ENCODE assay signal across 8 mouse cellular contexts in genomic region chr9:69397760-69398452, GRCm38 (mm10). TPM values are rescaled to one million over a fixed set of nuclear protein-coding genes. Genes with fewer than 3 reads are reported as not detected.
DNase-seq lines count a peak whose midpoint lies in the region; ATAC-seq and TF ChIP-seq lines count a peak whose summit lies in the region.

TSS of gene Ice2 (plus strand) at chr9:69397906.

- H3K27me3 ChIP-seq in MEL (ENCODE audit: control insufficient read depth in 1 of 2, insufficient read depth in 2 of 2, low read length in 2 of 2), result no peaks in the 10 kb centered on the region
- H3K27me3 ChIP-seq in forebrain, postnatal 0 days (ENCODE audit: insufficient read depth, low read length), result no peaks in the 10 kb centered on the region
- H3K27me3 ChIP-seq in lung, embryonic 16.5 days (ENCODE audit: control insufficient read depth, insufficient read depth, low read depth, low read length), result no peaks in the 10 kb centered on the region

- peak in 1 of 2 experiments; percentile 88; a peak in 2 of 4 replicates for TF ChIP-seq POLR2A in MEL (IDR thresholded peaks at IDR 0.05; ENCODE audit: control insufficient read depth in 1 of 2, insufficient read depth in 1 of 2, low read depth in 1 of 2, low read length in 2 of 2, poor library complexity in 1 of 2)

- no peak for TF ChIP-seq RAD21 in MEL (IDR thresholded peaks at IDR 0.05; ENCODE audit: low read depth, low read length)

- under 1% methylated on average over 52 of the region's 53 CpGs for WGBS in forebrain, postnatal 0 days
- WGBS in lung, embryonic 16.5 days, result under 1% methylated on average over 53 of the region's 53 CpGs

- H3K4me2 ChIP-seq in forebrain, postnatal 0 days (ENCODE audit: low read depth), result peak within 1 kb of the TSS; percentile 92
- H3K4me2 ChIP-seq in lung, embryonic 16.5 days (ENCODE audit: low read depth, low read length), result peak within 1 kb of the TSS; percentile 63

- H3K4me3 ChIP-seq in MEL (ENCODE audit: control insufficient read depth in 1 of 2, insufficient read depth in 1 of 2, low read depth in 2 of 2, low read length in 2 of 2), result peak within 1 kb of the TSS; percentile 81 to 92
- peak within 1 kb of the TSS; percentile 66 for H3K4me3 ChIP-seq in forebrain, postnatal 0 days (ENCODE audit: low read depth, low read length)
- peak within 1 kb of the TSS; percentile 81 for H3K4me3 ChIP-seq in lung, embryonic 16.5 days (ENCODE audit: low read length)

- peaks cover 4 to 5% of the 10 kb centered on the region in 2 experiments; a peak in 3 of 4 replicates for H3K4me1 ChIP-seq in MEL (ENCODE audit: control insufficient read depth in 1 of 2, insufficient read depth in 2 of 2, low read length in 2 of 2)
- H3K4me1 ChIP-seq in forebrain, postnatal 0 days (ENCODE audit: insufficient read depth), result peaks cover 5% of the 10 kb centered on the region; the same call in 1 of the 2 replicates
- H3K4me1 ChIP-seq in lung, embryonic 16.5 days (replicated peaks; ENCODE audit: control insufficient read depth, insufficient read depth, low read length), result peaks cover 5% of the 10 kb centered on the region; the same call in 1 of the 2 replicates

- no peak for TF ChIP-seq CTCF in MEL (IDR thresholded peaks at IDR 0.05 in 2 of 3, conservative IDR thresholded peaks at IDR 0.05 in 1 of 3; ENCODE audit: control insufficient read depth in 1 of 3, insufficient read depth in 1 of 3, low read depth in 2 of 3, low read length in 3 of 3, poor library complexity in 1 of 3, severe bottlenecking in 1 of 3)
- no peak for TF ChIP-seq CTCF in forebrain, postnatal 0 days (IDR thresholded peaks at IDR 0.05; ENCODE audit: low read depth)

- H3K9ac ChIP-seq in MEL (ENCODE audit: control insufficient read depth, low read depth, low read length, poor library complexity, severe bottlenecking), result peak within 1 kb of the TSS; percentile 98
- H3K9ac ChIP-seq in forebrain, postnatal 0 days, result peak within 1 kb of the TSS; percentile 91
- peak within 1 kb of the TSS; percentile 98 for H3K9ac ChIP-seq in lung, embryonic 16.5 days (ENCODE audit: low read length)

- no peak for TF ChIP-seq EP300 in MEL (IDR thresholded peaks at IDR 0.05; ENCODE audit: low read depth in 1 of 2, low read length in 2 of 2)

- peak; percentile 87 for DNase-seq in MEL (ENCODE audit: low read depth, low spot score)
- peak; percentile 73 to 86 for DNase-seq in cerebellum, adult 18-20 months
- peak; percentile 92 for DNase-seq in forebrain, postnatal 0 days
- DNase-seq in layer of hippocampus, adult 9-10 months (ENCODE audit: low spot score), result peak; percentile 16
- DNase-seq in ovary, postnatal 10 days (ENCODE audit: low spot score), result peak; percentile 62
- peak; percentile 55 to 59 for DNase-seq in thymus, postnatal 10 days (ENCODE audit: low spot score in 2 of 2)

- H3K27ac ChIP-seq in MEL (ENCODE audit: control insufficient read depth, low read depth, low read length), result peak within 1 kb of the TSS; percentile 84
- peak within 1 kb of the TSS; percentile 91 for H3K27ac ChIP-seq in forebrain, postnatal 0 days (ENCODE audit: low read depth, low read length)
- peak within 1 kb of the TSS; percentile 94 for H3K27ac ChIP-seq in lung, embryonic 16.5 days (ENCODE audit: low read length)

- H3K9me3 ChIP-seq in MEL (replicated peaks; ENCODE audit: insufficient read depth, low read length), result no peaks in the 10 kb centered on the region
- no peaks in the 10 kb centered on the region for H3K9me3 ChIP-seq in forebrain, postnatal 0 days (ENCODE audit: low read length)
- H3K9me3 ChIP-seq in lung, embryonic 16.5 days (ENCODE audit: control insufficient read depth, low read length), result no peaks in the 10 kb centered on the region

- H3K79me2 ChIP-seq in MEL (ENCODE audit: control insufficient read depth, insufficient read depth, low read length, poor library complexity), result peaks cover 13% of the 10 kb centered on the region

- peak; percentile 94 for ATAC-seq in forebrain, postnatal 0 days
- ATAC-seq in hematopoietic stem cell, adult 5-6 weeks (replicated peaks in 1 of 2; ENCODE audit: insufficient read depth in 1 of 2, low FRiP score in 2 of 2, low TSS enrichment in 1 of 2, low read depth in 1 of 2, poor library complexity in 2 of 2, severe bottlenecking in 2 of 2), result peak; percentile 72 to 86
- ATAC-seq in lung, embryonic 16.5 days (ENCODE audit: low read depth), result peak; percentile 89

- H3K36me3 ChIP-seq in MEL (ENCODE audit: control insufficient read depth in 1 of 2, insufficient read depth in 2 of 2, low read length in 2 of 2), result peaks cover 0 to 10% of the 10 kb centered on the region in 2 experiments; a peak in 3 of 4 replicates
- H3K36me3 ChIP-seq in forebrain, postnatal 0 days (ENCODE audit: insufficient read depth), result no peaks in the 10 kb centered on the region
- no peaks in the 10 kb centered on the region for H3K36me3 ChIP-seq in lung, embryonic 16.5 days (ENCODE audit: control insufficient read depth, insufficient read depth, low read length)

TF ChIP-seq in MEL, 35 proteins besides CTCF, POLR2A, EP300 and RAD21:
- TF ChIP-seq CHD2 (IDR thresholded peaks at IDR 0.05; ENCODE audit: low read length), result no peak
- TF ChIP-seq JUND (IDR thresholded peaks at IDR 0.05; ENCODE audit: low read depth, low read length), result 0 out of 2 replicates have a peak, but pooled peaks have one; percentile 56
- TF ChIP-seq USF1 (IDR thresholded peaks at IDR 0.05; ENCODE audit: low read depth, low read length), result no peak
- TF ChIP-seq E2F4 (IDR thresholded peaks at IDR 0.05; ENCODE audit: borderline replicate concordance, low read depth, low read length), result peak; percentile 95
- peak; percentile 79 for TF ChIP-seq NELFE (IDR thresholded peaks at IDR 0.05; ENCODE audit: low read depth, low read length)
- TF ChIP-seq MYC (IDR thresholded peaks at IDR 0.05; ENCODE audit: low read depth, low read length), result no peak; the same call in 1 of the 2 replicates
- peak; percentile 56 for TF ChIP-seq TCF12 (IDR thresholded peaks at IDR 0.05; ENCODE audit: low read depth, low read length)
- TF ChIP-seq KAT2A (conservative IDR thresholded peaks at IDR 0.05; ENCODE audit: low read depth, low read length), result peak; percentile 38; the same call in 1 of the 2 replicates
- TF ChIP-seq NRF1 (IDR thresholded peaks at IDR 0.05; ENCODE audit: insufficient read depth, low read depth, low read length, poor library complexity, severe bottlenecking), result peak; percentile 70
- peak; percentile 52; the same call in 1 of the 2 replicates for TF ChIP-seq MAZ (IDR thresholded peaks at IDR 0.05; ENCODE audit: low read depth, low read length)
- TF ChIP-seq GATA1 (IDR thresholded peaks at IDR 0.05; ENCODE audit: low read depth, low read length), result no peak
- TF ChIP-seq POLR2AphosphoS5 (IDR thresholded peaks at IDR 0.05; ENCODE audit: borderline replicate concordance, low read depth, low read length), result no peak
- no peak for TF ChIP-seq MYB (IDR thresholded peaks at IDR 0.05; ENCODE audit: low read depth, low read length)
- peak; percentile 71 for TF ChIP-seq MXI1 (IDR thresholded peaks at IDR 0.05; ENCODE audit: low read depth, low read length)
- no peak for TF ChIP-seq ZKSCAN1 (IDR thresholded peaks at IDR 0.05; ENCODE audit: low read depth, low read length)
- TF ChIP-seq ETS1 (IDR thresholded peaks at IDR 0.05; ENCODE audit: low read depth, low read length), result no peak
- TF ChIP-seq GABPA (IDR thresholded peaks at IDR 0.05; ENCODE audit: low read depth, low read length), result no peak
- TF ChIP-seq ZMIZ1 (IDR thresholded peaks at IDR 0.05; ENCODE audit: low read depth, low read length), result 0 out of 2 replicates have a peak, but pooled peaks have one; percentile 52
- TF ChIP-seq POLR2AphosphoS2 (IDR thresholded peaks at IDR 0.05; ENCODE audit: low read length), result 0 out of 2 replicates have a peak, but pooled peaks have one; percentile 64
- no peak for TF ChIP-seq MEF2A (IDR thresholded peaks at IDR 0.05; ENCODE audit: extremely low read depth, insufficient replicate concordance, low read depth, low read length, poor library complexity, severe bottlenecking)
- TF ChIP-seq HCFC1 (IDR thresholded peaks at IDR 0.05; ENCODE audit: low read depth, low read length), result peak; percentile 85
- peak; percentile 60 for TF ChIP-seq TBP (IDR thresholded peaks at IDR 0.05; ENCODE audit: low read depth, low read length)
- peak; percentile 62; the same call in 1 of the 2 replicates for TF ChIP-seq SIN3A (IDR thresholded peaks at IDR 0.05; ENCODE audit: low read length)
- no peak for TF ChIP-seq SMC3 (IDR thresholded peaks at IDR 0.05; ENCODE audit: low read depth, low read length)
- TF ChIP-seq MAFK (IDR thresholded peaks at IDR 0.05; ENCODE audit: borderline replicate concordance, low read depth, low read length), result no peak
- TF ChIP-seq BHLHE40 (IDR thresholded peaks at IDR 0.05; ENCODE audit: borderline replicate concordance, low read depth, low read length), result no peak
TF ChIP-seq in MEL: peak in this region for 13.

RNA-seq across cellular contexts. Expression of gene Ice2, which starts in this region (rescaled TPM):
- 14.6 and 15.7 TPM in 2 replicates for total RNA-seq in MEL (2012; rRNA removed)
- polyA plus RNA-seq in MEL (2012; ENCODE audit: insufficient read depth in 1 of 2, insufficient read length in 2 of 2, low read depth in 1 of 2, low replicate concordance in 2 of 2, missing spikeins in 1 of 2), result 10 to 100 TPM in 1 of 2 experiments, not detected in 1; 11.6 TPM
- 9.8 and 12.9 TPM in 2 replicates for total RNA-seq in forebrain, postnatal 0 days (2014; rRNA removed)
- 5.6 and 7.0 TPM in 2 replicates for polyA plus RNA-seq in forebrain, postnatal 0 days (2015; fragmentation: Nextera tagmentation; extraction: Ambion mirVana)
- total RNA-seq in hematopoietic stem cell, adult 5-6 weeks (2017), result 23.4 and 26.0 TPM in 2 replicates
- 18.8 and 21.5 TPM in 2 replicates for polyA plus RNA-seq in lung, embryonic 16.5 days (2015; fragmentation: Nextera tagmentation; extraction: Ambion mirVana)

Comparison
In these comparisons a context has a peak if more than half of its experiments do, and no peak if none do; other contexts are left out.
1. Peak in every context shown above with its lines: DNase-seq, ATAC-seq, H3K4me3 ChIP-seq and H3K27ac ChIP-seq.
2. DNase-seq: peak in every context shown above with its lines; median percentile 92 in forebrain, postnatal 0 days; 87 in MEL; 80 in cerebellum, adult 18-20 months; 62 in ovary, postnatal 10 days; 57 in thymus, postnatal 10 days; 16 in layer of hippocampus, adult 9-10 months.